Mouse (Mus musculus): ENCODE measurements around the gene 1700037C18Rik. TPM values are rescaled to one million over a fixed set of nuclear protein-coding genes. Genes with fewer than 3 reads are reported as not detected.
A peak's percentile ranks its signal among the peaks of the same experiment; 100 is the strongest.
"Not testable (repeated sequence)": the region's sequence is repeated elsewhere in the genome, so short reads cannot be mapped to it uniquely, and the experiment has no call there.

The 1700037C18Rik gene
- total RNA-seq, 2 experiments from 2014 or later: 5.8 to 6.9 TPM

DNA sequence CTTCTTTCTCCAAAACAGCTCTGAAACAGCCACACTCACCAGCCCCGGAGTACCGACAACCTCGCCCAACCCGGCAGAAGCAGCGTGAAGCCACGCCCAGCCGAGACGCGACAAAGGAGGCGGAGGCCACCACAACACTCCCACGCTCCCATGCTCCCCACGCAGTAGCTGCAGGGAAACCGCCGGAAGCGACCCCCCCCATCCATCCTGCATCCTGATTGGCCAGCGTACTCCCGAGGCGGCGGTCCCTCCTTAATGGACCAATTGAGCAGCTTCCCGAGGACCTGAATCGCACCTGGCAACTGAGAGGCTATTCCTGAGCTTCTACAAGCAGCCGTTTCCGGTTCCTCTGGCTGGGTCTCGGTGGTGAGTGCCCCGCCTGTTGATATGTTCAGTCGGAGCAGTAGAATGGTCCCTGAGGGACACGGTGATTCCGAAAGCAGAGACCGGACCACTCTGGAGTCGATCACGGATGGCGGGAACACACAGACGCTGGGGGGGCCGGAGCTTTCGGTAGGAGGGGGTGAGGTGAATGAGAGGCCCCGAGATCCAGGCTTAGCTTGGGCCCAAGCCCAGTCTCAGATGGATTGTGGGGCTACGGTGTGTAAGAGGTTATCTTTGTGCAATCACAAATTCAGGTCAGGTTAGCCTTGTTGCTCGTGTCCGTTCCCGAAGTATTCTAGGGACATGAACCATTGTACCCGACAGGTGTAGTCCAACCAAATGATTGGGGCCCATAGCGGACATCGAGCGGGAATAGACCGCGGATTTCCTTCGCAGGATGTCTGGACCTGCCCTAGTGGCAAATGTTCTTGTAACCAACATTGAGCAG, 36.1 kb downstream of the 1700037C18Rik start, which contains the start of gene Naa60:
TSS of gene Naa60 (plus strand) at position 160 of the 832 bp plus-strand sequence.
- peak; percentile 91 for DNase-seq

DNA sequence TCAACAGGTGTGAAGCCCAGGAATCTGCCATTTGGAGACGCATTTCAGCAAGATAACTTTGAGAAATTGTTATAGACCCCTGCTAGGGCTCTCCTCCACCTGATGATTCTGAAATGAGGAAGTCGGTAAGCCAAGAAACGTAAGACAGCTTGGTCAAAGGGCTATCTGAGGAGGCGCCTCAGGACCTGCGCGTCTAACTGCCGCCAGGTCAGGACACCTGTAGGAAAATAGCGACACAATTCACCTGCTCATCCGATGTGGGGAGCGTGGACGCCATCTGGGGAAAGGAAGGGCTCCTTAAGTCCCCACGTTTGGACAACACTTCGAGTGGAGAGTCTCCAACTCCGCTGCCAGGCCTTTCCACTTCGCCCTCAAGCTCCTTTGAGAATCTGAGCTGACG, 36.7 kb downstream of the 1700037C18Rik start:
- DNase-seq: no peak

DNA sequence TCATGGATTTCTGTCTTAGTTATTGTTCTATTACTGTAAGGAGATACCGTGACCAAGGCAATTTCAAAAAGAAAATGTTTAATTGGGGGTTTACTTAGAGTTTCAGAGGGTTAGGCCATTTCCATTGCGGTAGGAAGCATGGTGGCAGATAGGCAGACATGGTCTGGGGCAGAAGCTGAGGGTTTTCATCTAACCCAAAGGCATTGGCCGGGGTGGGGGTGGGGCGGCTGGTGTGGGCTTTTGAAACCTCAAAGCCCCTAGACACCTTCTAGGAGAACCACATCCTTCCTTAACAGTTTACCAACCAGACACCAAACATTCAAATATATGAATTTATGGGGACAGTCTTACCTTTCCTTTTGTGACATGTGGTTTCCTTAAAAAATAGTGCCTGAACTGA, 49.2 kb downstream of the 1700037C18Rik start:
- no peak for DNase-seq

DNA sequence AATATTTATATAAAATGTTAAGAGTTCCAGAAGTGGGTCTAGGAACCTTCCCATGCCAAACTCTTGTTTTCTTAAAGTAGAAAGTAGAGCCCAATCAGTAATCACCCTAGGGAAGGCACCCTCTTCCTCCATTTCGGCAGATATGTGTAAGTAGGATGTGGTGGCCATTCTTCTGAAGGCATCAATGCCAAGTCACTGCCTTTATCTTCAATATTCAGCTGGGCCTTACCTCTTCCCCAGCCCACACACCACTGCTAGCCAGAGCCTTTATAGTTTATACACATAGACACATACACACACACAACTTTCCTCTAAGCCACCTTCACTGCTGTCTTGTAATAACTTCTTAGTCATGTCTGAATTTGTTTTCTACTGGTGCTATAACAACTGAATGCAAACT, 52.7 kb downstream of the 1700037C18Rik start:
- DNase-seq: no peak

DNA sequence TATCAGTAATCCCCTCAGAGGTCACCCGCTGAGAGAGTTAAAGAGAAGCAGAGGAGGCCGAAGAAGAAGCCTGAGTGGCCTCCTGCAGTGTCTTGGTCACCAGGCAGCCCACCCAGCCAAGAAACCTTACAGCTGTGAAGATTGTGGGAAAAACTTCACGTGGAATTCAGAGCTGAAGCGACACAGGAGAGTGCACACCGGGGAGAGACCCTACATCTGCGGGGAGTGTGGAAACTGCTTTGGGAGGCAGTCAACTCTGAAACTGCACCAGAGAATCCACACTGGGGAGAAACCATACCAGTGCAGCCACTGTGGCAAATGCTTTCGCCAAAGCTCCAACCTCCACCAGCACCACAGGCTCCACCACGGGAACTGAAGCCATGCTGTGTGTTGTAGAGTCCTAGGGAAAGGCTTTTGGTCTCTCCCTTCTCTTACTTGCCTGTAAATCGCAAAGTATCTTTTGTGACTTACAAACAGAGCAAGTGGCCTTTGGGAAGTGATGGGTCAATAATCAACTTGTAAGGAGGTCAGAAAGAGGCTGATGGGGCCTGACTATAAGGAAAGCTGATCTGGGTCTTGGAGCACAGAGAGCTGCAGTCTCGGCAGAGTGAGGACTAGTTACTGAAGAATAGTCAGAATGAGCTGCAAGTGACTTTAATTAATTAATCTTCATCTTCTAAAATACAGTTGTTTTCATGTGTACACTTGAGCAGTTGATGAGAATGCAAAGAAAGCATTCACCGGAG, 53.9 kb downstream of the 1700037C18Rik start:
- no peak for DNase-seq

DNA sequence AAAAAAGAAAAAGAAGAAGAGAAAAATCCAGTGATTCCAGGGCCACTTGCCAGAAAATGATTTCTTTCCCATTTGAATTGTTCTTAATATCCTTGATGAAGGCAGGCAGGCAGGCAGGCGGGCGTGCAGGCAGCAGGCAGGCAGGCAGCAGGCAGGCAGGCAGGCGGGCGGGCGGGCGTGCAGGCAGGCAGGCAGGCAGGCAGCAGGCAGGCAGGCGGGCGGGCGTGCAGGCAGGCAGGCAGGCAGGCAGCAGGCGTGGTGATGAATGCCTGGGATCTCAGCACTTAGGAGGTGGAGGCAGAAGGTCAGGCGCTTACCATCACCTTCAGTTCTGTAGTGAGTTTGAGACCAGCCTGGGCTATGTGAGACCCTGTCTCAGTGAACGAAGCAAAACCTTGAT, 55.9 kb downstream of the 1700037C18Rik start:
- DNase-seq: no peak

DNA sequence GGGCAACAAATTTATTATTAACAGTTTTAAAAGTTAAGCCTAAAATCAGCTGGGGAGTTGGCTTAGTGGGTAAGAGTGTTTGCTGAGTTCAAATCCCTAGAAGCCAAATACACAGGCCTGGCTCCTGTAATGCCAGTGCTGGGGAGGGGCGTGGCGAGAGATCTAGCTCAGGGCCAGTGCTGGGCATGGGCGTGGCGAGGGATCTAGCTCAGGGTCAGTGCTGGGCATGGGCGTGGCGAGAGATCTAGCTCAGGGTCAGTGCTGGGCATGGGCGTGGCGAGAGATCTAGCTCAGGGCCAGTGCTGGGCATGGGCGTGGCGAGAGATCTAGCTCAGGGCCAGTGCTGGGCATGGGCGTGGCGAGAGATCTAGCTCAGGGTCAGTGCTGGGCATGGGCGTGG, 57.2 kb downstream of the 1700037C18Rik start:
- not testable (repeated sequence) for DNase-seq

DNA sequence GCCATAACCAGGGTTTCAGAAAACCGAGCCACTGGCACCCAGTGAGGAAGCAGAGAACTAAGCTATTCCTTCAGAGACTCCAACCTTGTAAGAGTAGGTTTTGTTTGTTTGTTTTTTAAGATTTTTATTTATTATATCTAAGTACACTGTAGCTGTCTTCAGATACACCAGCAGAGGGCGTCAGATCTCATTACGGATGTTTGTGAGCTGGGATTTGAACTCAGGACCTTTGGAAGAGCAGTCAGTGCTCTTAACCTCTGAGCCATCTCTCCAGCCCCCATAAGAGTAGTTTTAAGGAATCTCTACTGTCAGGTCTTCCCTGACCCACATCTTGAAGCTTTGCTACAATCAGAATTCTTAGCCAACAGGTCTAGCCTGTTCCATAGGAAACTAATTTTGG, 60.1 kb downstream of the 1700037C18Rik start:
- no peak for DNase-seq

DNA sequence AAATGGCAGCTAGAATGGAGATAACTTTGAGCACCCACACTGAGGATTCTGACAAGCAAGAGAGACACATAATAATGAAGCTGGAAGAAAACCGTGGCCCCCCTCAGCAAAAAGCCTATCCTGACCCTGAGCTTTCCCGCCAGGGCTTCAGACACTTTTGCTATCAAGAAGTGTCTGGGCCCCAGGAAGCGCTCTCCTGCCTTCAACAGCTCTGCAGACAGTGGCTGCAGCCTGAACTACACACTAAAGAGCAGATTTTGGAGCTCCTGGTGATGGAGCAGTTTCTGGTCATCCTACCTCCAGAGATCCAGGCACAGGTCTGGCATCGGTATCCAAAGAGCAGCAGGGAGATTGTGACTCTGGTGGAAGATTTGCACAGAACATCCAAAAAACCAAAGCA, 60.6 kb downstream of the 1700037C18Rik start:
- no peak for DNase-seq

DNA sequence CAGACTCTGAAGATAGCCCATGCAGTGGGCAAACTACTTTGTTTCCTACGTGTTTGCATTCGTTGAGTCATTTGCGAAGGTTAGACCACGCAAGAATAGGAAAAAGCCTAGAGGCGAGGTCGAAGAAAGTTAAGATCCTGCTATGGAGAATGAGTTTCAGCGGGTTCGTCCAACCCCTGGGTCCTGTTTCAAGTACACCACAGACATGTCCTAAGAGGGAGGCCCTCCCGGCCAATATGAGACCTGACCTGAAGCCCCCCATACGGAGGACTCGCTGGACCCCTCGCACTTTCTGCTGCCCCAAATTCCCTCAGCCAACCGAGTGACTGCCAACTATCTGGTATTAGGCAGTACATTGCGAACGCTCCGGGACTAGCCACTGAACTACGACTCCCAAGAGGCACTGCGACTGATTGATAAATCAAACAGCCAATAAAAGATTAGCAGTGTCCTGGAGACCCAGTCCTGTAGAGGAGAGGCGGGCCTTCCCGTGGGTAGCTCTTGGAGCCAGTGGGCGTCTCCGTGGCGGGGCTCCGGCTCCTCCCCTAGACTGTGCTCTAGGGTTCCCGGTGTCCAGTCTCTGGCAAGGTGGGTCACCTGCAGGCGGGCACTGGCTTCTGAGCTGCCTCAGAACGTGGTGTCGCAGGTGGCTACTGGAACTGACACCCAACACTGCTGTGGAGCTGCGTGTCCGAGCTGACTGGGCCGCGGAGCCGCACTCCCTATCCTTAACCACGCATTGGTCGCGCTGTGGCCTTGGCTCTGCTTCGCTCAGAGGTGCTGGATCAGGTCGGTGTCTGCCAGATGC, 61.6 kb downstream of the 1700037C18Rik start, which contains the start of gene Zfp174:
TSS of gene Zfp174 (plus strand) at position 558 of the 808 bp plus-strand sequence.
- DNase-seq: peak; percentile 93

Small RNA genes within 50 kb of the gene (microRNA-seq; reads per million reads assigned to microRNA genes)
- 0 reads per million in 2 experiments for gene Gm23493

Other genes starting within 250 kb of the 1700037C18Rik start
- gene Mefv, start 190.6 kb downstream of the 1700037C18Rik start, total RNA-seq (2021): not detected
- 10 to 100 TPM; 12.1 to 13.6 TPM for gene Zfp263, start 164.6 kb downstream of the 1700037C18Rik start, total RNA-seq (2021)
- gene Olfr15, start 77.8 kb downstream of the 1700037C18Rik start, total RNA-seq (2021): not detected
- gene Zfp174, start 61.4 kb downstream of the 1700037C18Rik start, total RNA-seq (2021): 1 to 10 TPM in 1 of 2 experiments, under 1 TPM in 1; 0.81 to 1.2 TPM
- 10 to 100 TPM; 44.3 to 55.1 TPM for gene Naa60, start 36.3 kb downstream of the 1700037C18Rik start, total RNA-seq (2021)
- gene Zfp597, start 24.1 kb downstream of the 1700037C18Rik start, total RNA-seq (2021): 10 to 100 TPM; 12.4 to 15.5 TPM
- gene Gm20695, start 24.0 kb downstream of the 1700037C18Rik start, total RNA-seq (2021): 1 to 10 TPM in 1 of 2 experiments, not detected in 1; 1.4 TPM
- 10 to 100 TPM; 11.7 to 11.8 TPM for gene Cluap1, start 112 bp upstream of the 1700037C18Rik start, total RNA-seq (2021)
- 1 to 10 TPM; 2.8 to 3.0 TPM for gene Nlrc3, start 67.9 kb upstream of the 1700037C18Rik start, total RNA-seq (2021)
- gene Slx4, start 95.1 kb upstream of the 1700037C18Rik start, total RNA-seq (2021): 10 to 100 TPM; 15.5 to 15.6 TPM
- gene Dnase1, start 128.3 kb upstream of the 1700037C18Rik start, total RNA-seq (2021): not detected
- 100 to 1,000 TPM; 128 to 151 TPM for gene Trap1, start 169.1 kb upstream of the 1700037C18Rik start, total RNA-seq (2021)

Data from heart, postnatal 4 days (tissue).